Mouse (Mus musculus): Measurements from ENCODE around the gene Msl1.

The Msl1 gene

GRCm38 (mm10) chr11:98764091-98764490 is 31.2 kb upstream of the Msl1 start:
- DNase-seq (ENCODE audit: low read depth, low spot score): no peak

GRCm38 (mm10) chr11:98764746-98765145 is 30.6 kb upstream of the Msl1 start:
- no peak for DNase-seq (ENCODE audit: low read depth, low spot score)

- DNase-seq (ENCODE audit: low read depth, low spot score): no peak
These were observed 29.7 kb upstream of the Msl1 start for GRCm38 (mm10) chr11:98765421-98766309.

DNA sequence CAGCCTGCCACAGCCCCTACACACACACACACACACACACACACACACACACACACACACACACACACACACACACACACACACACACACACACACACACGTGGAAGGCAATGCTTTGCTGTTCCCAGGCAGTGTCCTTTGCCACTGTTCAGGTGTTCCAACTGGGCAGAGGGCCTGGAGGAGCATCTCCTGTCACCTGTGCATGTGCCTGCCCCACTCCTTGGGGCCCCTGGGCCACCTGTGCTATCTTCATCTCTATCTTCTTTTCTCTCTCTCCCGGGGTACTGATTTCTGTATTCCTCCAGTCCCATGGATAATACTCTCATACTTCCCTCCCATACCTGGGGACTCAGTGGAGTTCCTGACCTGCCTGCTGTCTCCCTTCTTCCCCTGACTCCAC is 29.0 kb upstream of the Msl1 start:
- DNase-seq (ENCODE audit: low read depth, low spot score): no peak

GRCm38 (mm10) chr11:98766816-98767215 is 28.5 kb upstream of the Msl1 start:
- DNase-seq (ENCODE audit: low read depth, low spot score): no peak

DNA sequence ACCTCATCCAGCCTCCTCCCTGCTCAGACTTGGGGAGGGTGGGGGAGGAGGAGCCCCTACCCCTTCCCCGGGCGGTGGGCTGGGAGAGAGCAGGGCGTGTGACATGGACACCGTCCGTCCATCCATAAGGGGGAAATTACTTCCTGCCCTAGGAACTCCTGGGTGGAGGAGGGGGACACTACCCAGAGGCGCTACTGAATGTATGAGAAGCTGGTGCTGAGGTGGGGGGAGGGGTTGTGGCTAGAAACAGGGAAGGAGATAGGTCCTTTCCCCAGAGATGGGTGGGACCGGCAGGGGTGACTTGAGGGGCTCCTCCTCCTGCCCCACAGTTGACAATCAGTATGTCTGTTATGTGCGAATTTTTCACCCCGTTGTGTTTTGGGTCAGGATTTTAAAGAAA is 28.0 kb upstream of the Msl1 start:
- no peak for DNase-seq (ENCODE audit: low read depth, low spot score)

- DNase-seq (ENCODE audit: low read depth, low spot score): no peak
These were observed 27.6 kb upstream of the Msl1 start for GRCm38 (mm10) chr11:98767713-98768112.

GRCm38 (mm10) chr11:98768127-98769006 is 26.9 kb upstream of the Msl1 start:
- no peak for DNase-seq (ENCODE audit: low read depth, low spot score)

- no peak for DNase-seq (ENCODE audit: low read depth, low spot score)
These were observed 26.0 kb upstream of the Msl1 start for GRCm38 (mm10) chr11:98769007-98769954.

GRCm38 (mm10) chr11:98770096-98770975 is 25.0 kb upstream of the Msl1 start:
- DNase-seq (ENCODE audit: low read depth, low spot score): no peak

- DNase-seq (ENCODE audit: low read depth, low spot score): no peak
These were observed 24.2 kb upstream of the Msl1 start for GRCm38 (mm10) chr11:98771131-98771530.

DNA sequence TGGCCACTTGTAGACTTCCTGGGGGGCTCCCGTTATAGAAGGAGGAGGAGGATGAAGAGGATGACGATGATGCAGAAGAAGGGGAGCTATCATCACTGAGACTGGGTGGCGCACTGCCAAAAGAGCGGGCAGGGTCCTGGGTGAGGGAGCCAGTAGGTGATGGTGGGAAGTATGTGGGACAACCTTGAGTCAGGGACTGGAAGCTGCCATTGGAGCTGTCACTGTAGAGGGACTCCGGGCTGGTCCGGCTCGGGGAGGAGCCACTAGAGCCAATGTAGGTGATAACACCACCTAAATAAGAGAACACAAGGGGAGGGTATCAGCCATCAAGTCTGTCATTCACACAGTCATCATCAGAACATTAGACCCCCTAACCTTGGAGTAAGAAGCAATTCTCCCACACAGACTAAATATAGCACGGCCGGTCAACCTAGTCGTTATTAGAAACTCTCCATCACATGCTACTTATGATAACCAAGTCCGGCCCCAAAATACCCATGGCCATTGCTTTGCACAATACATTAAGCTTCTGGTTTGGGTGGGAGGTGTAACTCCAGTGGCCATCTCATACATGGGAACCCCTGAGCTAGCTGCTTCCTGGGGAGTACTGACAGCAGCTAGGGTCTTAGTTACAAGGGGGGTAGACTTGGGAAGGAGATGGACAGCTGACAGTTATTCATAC is 23.3 kb upstream of the Msl1 start:
- no peak for DNase-seq (ENCODE audit: low read depth, low spot score)

DNA sequence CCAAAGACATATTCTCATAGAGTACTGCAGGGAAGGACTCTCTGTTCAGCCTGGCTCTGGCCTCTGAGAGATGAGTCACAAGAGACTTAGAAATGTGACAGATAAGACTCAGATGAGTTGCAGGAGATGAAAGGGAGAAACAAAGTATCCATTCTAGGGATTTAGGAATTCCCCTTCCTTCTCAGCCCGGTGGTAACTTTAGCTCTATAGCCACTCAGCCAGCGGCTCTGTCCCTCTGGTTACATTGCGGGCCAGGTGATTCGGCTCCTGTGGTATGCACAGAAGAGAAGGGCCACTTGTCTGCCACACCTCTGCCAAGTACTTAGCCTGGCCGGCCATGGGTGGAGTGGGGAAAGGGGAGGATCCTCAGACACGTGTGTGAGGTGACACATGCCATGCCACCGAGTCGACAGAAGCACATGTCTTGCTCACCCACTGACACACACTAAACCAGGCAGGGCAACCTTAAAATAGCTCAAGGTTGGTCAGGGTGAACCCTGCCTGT is 22.6 kb upstream of the Msl1 start:
- DNase-seq (ENCODE audit: low read depth, low spot score): peak; percentile 23

DNA sequence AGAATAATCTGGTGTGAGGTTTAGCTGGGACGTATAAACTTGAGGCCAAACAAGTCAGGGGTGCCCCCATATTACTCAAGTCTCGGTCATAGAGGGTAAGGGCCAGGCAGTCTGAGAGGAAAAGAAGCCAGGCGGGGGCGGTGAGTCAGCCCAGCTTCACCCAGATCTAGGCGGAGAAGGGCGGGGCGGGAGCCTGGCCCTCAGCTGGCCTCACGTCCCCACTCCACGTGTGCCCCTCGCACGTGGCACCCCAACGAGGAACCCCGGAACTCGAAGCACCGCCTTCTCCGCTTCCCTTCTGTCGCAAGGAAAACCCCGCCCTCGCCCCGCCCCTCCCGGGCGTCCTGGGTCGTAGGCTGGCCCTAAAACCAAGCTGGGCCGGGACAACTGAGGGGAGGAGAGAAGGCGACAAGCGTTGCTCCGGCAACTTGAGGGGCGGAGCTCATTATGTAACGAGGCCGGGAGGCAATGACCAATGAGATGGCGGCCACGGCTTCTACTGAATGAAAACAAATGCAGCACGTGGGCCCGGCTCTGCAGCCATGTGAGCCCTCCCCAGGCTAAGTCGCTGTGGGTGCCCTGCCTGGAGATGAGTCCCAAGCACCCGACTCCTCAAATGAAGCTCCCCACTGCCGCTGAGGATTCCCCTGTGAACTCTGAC is 21.6 kb upstream of the Msl1 start:
- DNase-seq (ENCODE audit: low read depth, low spot score): peak; percentile 96

GRCm38 (mm10) chr11:98774582-98775347 is 20.6 kb upstream of the Msl1 start, which contains the start of gene Nr1d1:
Gene Nr1d1, minus strand, starts transcription at chr11:98775333.
- DNase-seq (ENCODE audit: low read depth, low spot score): peak; percentile 44

DNA sequence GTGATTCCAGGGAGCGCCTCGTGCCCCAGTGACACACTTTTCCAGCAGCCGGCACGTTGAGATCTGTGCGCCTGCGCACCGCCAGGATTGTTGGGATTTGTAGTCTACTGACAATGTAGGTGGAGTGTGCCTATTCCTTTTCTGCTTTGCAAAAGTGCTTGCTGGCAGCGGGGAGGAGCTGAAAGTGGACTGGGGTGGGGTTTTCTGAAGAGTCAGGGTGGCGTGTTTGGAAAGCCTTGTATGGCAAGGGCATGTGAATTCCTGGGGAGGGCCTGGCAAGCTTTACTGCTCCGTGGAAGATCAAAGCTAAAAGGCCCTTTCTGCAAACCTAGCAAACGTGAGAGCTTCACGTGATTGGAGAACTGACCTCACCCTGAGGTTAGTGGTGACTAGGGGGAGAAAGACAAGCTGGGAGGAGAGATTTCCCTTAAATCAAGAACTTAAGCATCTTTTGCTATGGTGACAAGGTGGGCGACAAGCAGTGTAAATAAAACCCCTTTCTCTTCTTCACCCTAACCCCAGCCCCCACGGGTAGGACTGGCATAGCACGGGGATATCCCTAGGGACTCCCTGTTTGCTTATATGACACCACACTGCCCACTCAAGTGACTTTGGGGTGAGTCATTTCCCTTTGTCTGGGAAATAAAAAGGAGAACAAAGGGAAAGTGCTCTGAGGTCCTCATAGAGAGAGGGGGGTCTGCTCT is 19.8 kb upstream of the Msl1 start:
- peak; percentile 83 for DNase-seq (ENCODE audit: low read depth, low spot score)

DNA sequence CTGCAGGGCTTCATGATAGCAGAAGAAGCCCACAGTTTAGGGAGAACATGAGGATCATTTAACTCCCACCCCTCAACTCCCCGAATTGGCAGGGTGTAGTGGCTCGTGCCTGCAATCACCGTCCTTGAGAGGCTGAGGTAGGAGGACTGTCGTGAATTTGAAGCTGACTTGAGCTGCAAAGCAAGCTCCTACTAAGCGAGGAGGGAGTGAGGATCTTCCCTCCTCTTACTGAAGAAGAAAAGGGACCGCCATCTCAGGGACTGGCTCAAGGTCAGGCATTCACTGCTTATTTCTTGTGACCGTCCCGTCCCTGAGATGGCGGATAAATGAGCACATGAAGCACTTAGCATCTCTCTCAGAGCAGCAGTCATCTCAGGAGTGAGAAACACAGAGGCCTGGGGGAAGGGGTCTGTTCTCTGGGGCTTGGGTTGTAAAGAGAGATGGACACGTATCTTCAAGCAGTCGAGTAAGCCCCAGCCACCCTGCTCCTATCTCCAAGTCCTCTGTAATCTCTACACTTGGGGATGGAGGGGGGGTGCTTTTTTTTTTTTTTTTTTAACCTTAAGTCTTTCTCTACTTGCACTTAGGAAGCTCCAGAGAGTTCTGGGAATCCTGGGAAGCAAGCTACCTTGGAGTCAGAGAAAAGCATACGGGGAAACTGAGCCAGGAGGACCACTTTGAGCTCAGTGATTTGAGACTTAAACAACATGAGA is 19.1 kb upstream of the Msl1 start:
- DNase-seq (ENCODE audit: low read depth, low spot score): no peak

Data from CD4-positive helper T cell, adult 2 months (primary cell).